Mouse (Mus musculus) stomach, postnatal 0 days (tissue): ENCODE measurements around the gene Nrgn. TPM values are rescaled to one million over a fixed set of nuclear protein-coding genes. Genes with fewer than 3 reads are reported as not detected.

Experiments
- ATAC-seq: fragments of 200-750 bp; cut with Nextera tagmentation; 2 replicates; pipeline ENCODE4 v1.8.0; 2017; ENCODE audit not compliant: low FRiP score, low TSS enrichment
- DNase-seq: peaks from one replicate; pipeline ENCODE4 v3.0.0-alpha.2; 2016; ENCODE audit warnings: low spot score
- H3K27ac ChIP-seq: fragments of 300-500 bp; sonication (generic); replicated peaks from 2 replicates; pipeline ENCODE4 v1.5.1; 2014; ENCODE audit warnings: mild to moderate bottlenecking, control low read depth
- H3K27me3 ChIP-seq: fragments of 300-500 bp; sonication (generic); 2 replicates; pipeline ENCODE4 v1.6.1; 2014; ENCODE audit warnings: low read length; ENCODE audit not compliant: control insufficient read depth, insufficient read depth
- H3K36me3 ChIP-seq: fragments of 300-500 bp; sonication (generic); 2 replicates; pipeline ENCODE4 v1.6.1; 2014; ENCODE audit warnings: low read length, mixed read lengths; ENCODE audit not compliant: control insufficient read depth, insufficient read depth
- H3K4me1 ChIP-seq: fragments of 300-500 bp; sonication (generic); replicated peaks from 2 replicates; pipeline ENCODE4 v1.6.1; 2014; ENCODE audit warnings: antibody characterized with exemption; ENCODE audit not compliant: control insufficient read depth, insufficient read depth
- H3K4me2 ChIP-seq: fragments of 300-500 bp; sonication (generic); replicated peaks from 2 replicates; pipeline ENCODE4 v1.6.1; 2014; ENCODE audit warnings: low read depth, mild to moderate bottlenecking, control low read depth, moderate library complexity
- H3K4me3 ChIP-seq: fragments of 300-500 bp; sonication (generic); 2 replicates; pipeline ENCODE4 v1.5.1; 2014; ENCODE audit warnings: low read depth, low read length, control low read depth
- H3K9ac ChIP-seq: fragments of 300-500 bp; sonication (generic); 2 replicates; pipeline ENCODE4 v1.6.1; 2014; ENCODE audit warnings: mild to moderate bottlenecking, low read length, control low read depth, mixed read lengths
- H3K9me3 ChIP-seq: fragments of 300-500 bp; sonication (generic); 2 replicates; pipeline ENCODE4 v1.6.1; 2016; ENCODE audit warnings: low read length; ENCODE audit not compliant: control insufficient read depth
- CTCF ChIP-seq: IDR thresholded peaks from 2 replicates; pipeline ENCODE4 v1.5.1; 2016; ENCODE audit warnings: antibody characterized with exemption, low read depth, mild to moderate bottlenecking, moderate library complexity
- EP300 ChIP-seq: optimal IDR thresholded peaks from 2 replicates; pipeline ENCODE3; 2016; ENCODE audit warnings: antibody characterized with exemption
- WGBS: fragments of 180-500 bp; shearing (Covaris S2); extraction: QIAGEN DNeasy Blood & Tissue Kit; methylation state at CpG from one replicate; pipeline ENCODE4 v1.1.7; 2014; 5-methylcytosine and 5-hydroxymethylcytosine counted together
- polyA plus RNA-seq: library from polyadenylated mRNA; unstranded; fragments of >200 nt; fragmentation: Nextera tagmentation; extraction: Ambion mirVana; gene quantifications from 2 replicates; pipeline ENCODE4 v1.2.1, GENCODE M21; 2015

Gene Nrgn
- polyA plus RNA-seq, 1 experiment from 2014 or later: 2.3 TPM

- Histone ChIP-seq H3K27ac (no peak overlapping the region), H3K9me3 (no peaks in the 10 kb centered on the region), H3K4me1 (no peaks in the 10 kb centered on the region), H3K4me2 (no peak overlapping the region), H3K27me3 (no peaks in the 10 kb centered on the region), H3K36me3 (no peaks in the 10 kb centered on the region), H3K9ac (no peak overlapping the region), H3K4me3 (no peak overlapping the region)
- TF ChIP-seq CTCF (no peak), EP300 (no peak)
- DNase-seq (no peak), ATAC-seq (no peak)
- 70% methylated on average over 2 of the region's 2 CpGs for WGBS
Observed at GRCm38 (mm10) chr9:37592025-37592424, 39.3 kb upstream of the Nrgn start.

DNA sequence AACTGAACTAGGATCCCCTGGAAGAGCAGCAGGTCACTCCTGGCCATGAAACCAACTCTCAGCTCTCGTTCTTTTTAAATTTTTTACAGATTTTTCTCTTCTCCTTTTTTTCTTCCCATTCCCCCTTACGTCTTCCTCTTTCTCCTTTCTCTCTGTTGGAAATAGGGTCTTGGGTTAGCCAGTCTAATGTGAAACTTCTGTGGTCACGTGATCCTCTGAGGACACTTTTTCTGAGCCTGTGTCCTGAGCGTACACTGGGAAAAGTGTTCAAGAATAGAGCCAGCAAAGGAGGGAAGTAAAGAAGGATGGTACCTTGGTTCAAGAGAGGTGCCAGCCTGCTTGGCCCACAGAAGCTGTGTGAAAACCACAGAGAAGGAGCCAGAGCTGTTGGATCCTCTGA is 37.7 kb upstream of the Nrgn start:
- no peaks in the 10 kb centered on the region for H3K4me1 ChIP-seq
- no peaks in the 10 kb centered on the region for H3K9me3 ChIP-seq
- H3K4me3 ChIP-seq: no peak overlapping the region
- H3K4me2 ChIP-seq: no peak overlapping the region
- no peaks in the 10 kb centered on the region for H3K36me3 ChIP-seq
- no peak overlapping the region for H3K27ac ChIP-seq
- 81% methylated on average over 4 of the region's 4 CpGs for WGBS
- ATAC-seq (no peak), DNase-seq (no peak)
- no peak overlapping the region for H3K9ac ChIP-seq
- H3K27me3 ChIP-seq: no peaks in the 10 kb centered on the region
- no peak for TF ChIP-seq EP300
- no peak for TF ChIP-seq CTCF

GRCm38 (mm10) chr9:37586718-37587117 is 34.0 kb upstream of the Nrgn start:
- H3K27ac ChIP-seq: no peak overlapping the region
- no peaks in the 10 kb centered on the region for H3K27me3 ChIP-seq
- H3K9me3 ChIP-seq: no peaks in the 10 kb centered on the region
- 73% methylated on average over 4 of the region's 4 CpGs for WGBS
- no peaks in the 10 kb centered on the region for H3K4me1 ChIP-seq
- H3K9ac ChIP-seq: no peak overlapping the region
- TF ChIP-seq CTCF: no peak
- no peak for TF ChIP-seq EP300
- no peaks in the 10 kb centered on the region for H3K36me3 ChIP-seq
- DNase-seq (no peak), ATAC-seq (no peak)
- no peak overlapping the region for H3K4me3 ChIP-seq
- no peak overlapping the region for H3K4me2 ChIP-seq

DNA sequence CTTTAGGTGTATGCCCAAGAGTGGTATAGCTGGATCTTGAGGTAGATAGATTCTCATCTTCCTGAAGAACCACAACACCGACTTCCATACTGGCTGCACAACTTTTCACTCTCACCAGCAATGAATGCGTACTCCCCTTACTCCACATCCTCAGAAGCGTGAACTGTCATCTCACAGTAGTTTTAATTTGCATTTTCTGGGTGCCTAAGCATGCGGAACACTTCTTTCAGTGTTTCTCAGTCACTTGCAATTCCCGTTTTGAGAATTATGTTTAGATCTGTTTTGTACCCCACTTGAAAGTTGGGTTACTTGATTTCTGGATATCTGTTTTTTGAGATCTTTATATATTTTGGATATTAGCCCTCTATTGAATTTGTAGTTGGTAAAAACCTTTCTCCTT is 30.9 kb upstream of the Nrgn start:
- TF ChIP-seq EP300 (no peak), CTCF (no peak)
- H3K9ac ChIP-seq: no peak overlapping the region
- no peak for ATAC-seq
- no peak overlapping the region for H3K27ac ChIP-seq
- no peaks in the 10 kb centered on the region for H3K36me3 ChIP-seq
- no peak overlapping the region for H3K4me3 ChIP-seq
- H3K27me3 ChIP-seq: no peaks in the 10 kb centered on the region
- H3K4me1 ChIP-seq: no peaks in the 10 kb centered on the region
- no peak overlapping the region for H3K4me2 ChIP-seq
- no peaks in the 10 kb centered on the region for H3K9me3 ChIP-seq
- 90% methylated on average over 5 of the region's 5 CpGs for WGBS
- DNase-seq: no peak

DNA sequence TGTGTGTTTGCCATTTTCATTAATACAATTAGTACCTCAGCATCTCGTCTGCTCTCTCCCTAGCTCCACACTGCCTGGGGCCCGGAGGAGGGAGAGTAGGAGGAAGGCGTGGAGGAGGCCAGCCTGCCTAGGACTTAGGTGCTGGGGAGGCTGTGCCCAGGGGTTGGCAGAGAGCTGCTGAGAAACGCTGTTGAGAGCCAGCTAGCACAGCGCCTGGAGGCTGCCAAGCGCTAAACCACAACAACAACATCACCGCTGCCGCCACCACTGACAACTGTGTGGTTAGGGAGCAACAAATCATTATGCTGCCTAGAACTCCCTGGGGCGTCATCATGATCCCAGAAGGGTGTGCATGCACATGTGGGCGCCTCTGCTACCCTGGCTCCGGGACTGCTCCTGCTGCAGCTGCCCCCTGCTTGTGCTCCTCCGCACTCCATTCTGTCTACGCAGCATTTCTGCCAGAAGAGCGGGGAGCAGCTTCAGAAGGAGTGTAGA is 23.8 kb upstream of the Nrgn start:
- 37% methylated on average over 14 of the region's 14 CpGs for WGBS
- TF ChIP-seq EP300: no peak
- no peak for TF ChIP-seq CTCF
- Histone ChIP-seq H3K4me1 (no peaks in the 10 kb centered on the region), H3K4me3 (no peak overlapping the region), H3K36me3 (no peaks in the 10 kb centered on the region), H3K27ac (no peak overlapping the region), H3K4me2 (no peak overlapping the region), H3K27me3 (no peaks in the 10 kb centered on the region), H3K9me3 (no peaks in the 10 kb centered on the region), H3K9ac (no peak overlapping the region)
- DNase-seq (no peak), ATAC-seq (no peak)

DNA sequence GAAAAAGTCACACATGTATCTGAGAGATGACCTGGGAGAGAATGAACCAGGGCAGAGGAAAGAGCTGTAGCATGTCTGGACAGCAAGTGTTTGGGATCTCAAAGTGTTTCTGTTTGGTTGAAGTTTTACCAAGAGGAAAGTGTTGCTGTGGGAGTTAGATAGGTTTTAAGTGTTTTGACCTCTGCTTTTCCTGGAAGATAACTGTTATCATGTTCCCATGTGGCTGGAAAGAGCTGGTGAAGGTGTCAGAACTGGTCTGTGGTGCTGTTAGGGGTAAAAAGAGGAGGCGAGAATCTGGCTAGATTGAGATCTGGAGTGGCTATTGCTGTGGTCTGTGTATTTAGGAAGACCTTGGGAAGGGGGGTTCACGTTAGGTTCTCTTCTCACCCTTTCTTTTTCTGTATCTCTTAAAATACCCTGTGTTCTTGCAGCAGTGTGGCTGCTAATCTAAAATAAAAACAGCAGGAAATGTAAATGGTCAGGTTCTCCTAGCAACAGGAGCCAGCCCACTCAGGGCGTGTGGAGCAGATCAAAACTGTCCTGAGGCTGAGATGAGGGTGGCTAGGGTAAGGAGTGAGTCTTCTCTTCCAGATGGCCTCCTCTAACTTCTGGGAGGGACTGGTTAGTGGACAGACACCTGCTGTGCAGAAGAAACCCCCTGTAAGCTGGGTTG is 19.6 kb upstream of the Nrgn start:
- DNase-seq (no peak), ATAC-seq (no peak)
- H3K4me3 ChIP-seq: no peak overlapping the region
- no peak overlapping the region for H3K4me2 ChIP-seq
- no peaks in the 10 kb centered on the region for H3K4me1 ChIP-seq
- H3K9ac ChIP-seq: no peak overlapping the region
- no peak for TF ChIP-seq EP300
- no peak for TF ChIP-seq CTCF
- H3K27me3 ChIP-seq: no peaks in the 10 kb centered on the region
- H3K27ac ChIP-seq: no peak overlapping the region
- no peaks in the 10 kb centered on the region for H3K36me3 ChIP-seq
- 45% methylated on average over 3 of the region's 3 CpGs for WGBS
- no peaks in the 10 kb centered on the region for H3K9me3 ChIP-seq
